Mouse (Mus musculus): ENCODE results near the gene Pik3cd. TPM values are rescaled to one million over a fixed set of nuclear protein-coding genes. Genes with fewer than 3 reads are reported as not detected.
"Not testable (repeated sequence)": the region's sequence is repeated elsewhere in the genome, so short reads cannot be mapped to it uniquely, and the experiment has no call there.

Gene Pik3cd
- 1.8 and 5.5 TPM in 2 replicates for polyA plus RNA-seq (2014; fragmentation: Nextera tagmentation; extraction: Ambion mirVana)

DNA sequence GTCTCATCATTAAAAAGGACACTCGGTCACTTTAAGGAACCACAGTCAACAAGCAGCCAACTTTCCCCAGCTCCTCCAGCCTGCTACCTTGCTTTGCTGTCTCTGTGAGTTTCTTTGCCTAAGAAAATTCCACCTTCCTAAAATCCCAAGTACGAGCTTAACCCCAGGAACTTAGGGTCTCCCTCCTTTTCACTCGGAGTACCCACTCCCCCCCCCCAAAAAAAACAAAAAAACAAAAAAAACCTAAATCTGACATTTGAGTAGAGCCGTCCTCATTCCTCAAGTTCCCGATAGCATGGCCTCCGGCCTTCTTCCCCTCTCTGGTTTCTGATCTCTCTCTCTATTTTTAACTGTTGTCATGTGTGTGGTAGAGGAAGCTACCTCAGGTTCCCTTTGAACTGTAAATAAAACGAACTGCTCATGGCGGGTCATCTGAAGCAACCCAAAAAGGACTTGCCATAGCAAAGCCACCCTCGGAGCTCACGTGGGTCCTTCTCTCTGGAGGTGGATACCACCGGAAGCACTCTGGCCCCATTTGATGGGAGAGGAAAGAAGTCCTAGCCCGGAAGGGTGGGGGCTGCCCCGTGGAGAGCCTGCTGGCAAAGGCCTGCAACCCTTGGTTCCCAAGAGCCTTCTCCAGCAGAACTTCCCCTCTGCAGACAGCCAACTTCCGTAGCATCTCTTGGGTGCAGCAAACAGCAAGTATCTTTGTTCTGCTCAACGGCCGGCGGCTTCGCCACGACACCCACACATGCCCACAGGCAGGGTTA lies at the start of gene Pik3cd:
TSS of gene Pik3cd (minus strand) at position 362 of the 770 bp plus-strand sequence.
- no peak within 1 kb of the TSS for H3K4me3 ChIP-seq (ENCODE audit: low read length)
- H3K9ac ChIP-seq (ENCODE audit: low read depth, low read length), result no peak within 1 kb of the TSS
- H3K27me3 ChIP-seq (ENCODE audit: control insufficient read depth, insufficient read depth, low read length), result no peaks in the 10 kb centered on the region
- H3K36me3 ChIP-seq (ENCODE audit: control insufficient read depth, insufficient read depth, low read length), result no peaks in the 10 kb centered on the region
- ATAC-seq (ENCODE audit: low FRiP score, low TSS enrichment), result no peak
- WGBS, result 43% methylated on average over 19 of the region's 19 CpGs
- peaks cover 5% of the 10 kb centered on the region; the same call in 1 of the 2 replicates for H3K4me1 ChIP-seq (ENCODE audit: control insufficient read depth, insufficient read depth, low read length)
- no peak within 1 kb of the TSS for H3K4me2 ChIP-seq (replicated peaks; ENCODE audit: low read depth, low read length)
- no peak within 1 kb of the TSS for H3K27ac ChIP-seq (ENCODE audit: low read depth, low read length)
- H3K9me3 ChIP-seq (ENCODE audit: control insufficient read depth, low read length), result no peaks in the 10 kb centered on the region

DNA sequence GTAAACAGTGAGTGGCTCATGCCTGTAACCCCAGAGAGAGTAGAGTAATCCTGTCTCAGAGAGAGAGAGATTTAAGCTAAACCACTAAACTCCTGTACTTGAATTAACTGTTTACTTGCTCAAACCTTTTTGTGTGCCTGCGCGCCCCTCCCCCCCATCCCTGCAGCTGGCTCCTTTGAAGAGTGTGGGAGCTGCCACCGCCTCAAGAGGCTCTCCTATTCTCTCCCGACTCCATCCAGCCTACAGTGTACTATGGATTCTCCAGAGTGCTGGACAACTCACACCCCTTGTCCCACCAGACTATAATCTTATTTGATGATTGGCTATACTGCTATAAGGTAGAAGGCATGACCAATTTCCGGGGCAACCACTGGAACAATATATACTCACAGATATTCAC lies 48.3 kb upstream of the Pik3cd start:
- WGBS, result 38% methylated on average over 5 of the region's 5 CpGs
- no peak for ATAC-seq (ENCODE audit: low FRiP score, low TSS enrichment)
- 0 out of 2 replicates have a peak, but pooled peaks cover 5% of the 10 kb centered on the region for H3K4me1 ChIP-seq (ENCODE audit: control insufficient read depth, insufficient read depth, low read length)
- H3K27ac ChIP-seq (ENCODE audit: low read depth, low read length), result no peak overlapping the region
- H3K4me2 ChIP-seq (replicated peaks; ENCODE audit: low read depth, low read length), result no peak overlapping the region
- H3K9me3 ChIP-seq (ENCODE audit: control insufficient read depth, low read length), result no peaks in the 10 kb centered on the region
- H3K27me3 ChIP-seq (ENCODE audit: control insufficient read depth, insufficient read depth, low read length), result no peaks in the 10 kb centered on the region
- H3K9ac ChIP-seq (ENCODE audit: low read depth, low read length), result no peak overlapping the region
- H3K4me3 ChIP-seq (ENCODE audit: low read length), result no peak overlapping the region
- H3K36me3 ChIP-seq (ENCODE audit: control insufficient read depth, insufficient read depth, low read length), result peaks cover 9% of the 10 kb centered on the region; the same call in 1 of the 2 replicates

DNA sequence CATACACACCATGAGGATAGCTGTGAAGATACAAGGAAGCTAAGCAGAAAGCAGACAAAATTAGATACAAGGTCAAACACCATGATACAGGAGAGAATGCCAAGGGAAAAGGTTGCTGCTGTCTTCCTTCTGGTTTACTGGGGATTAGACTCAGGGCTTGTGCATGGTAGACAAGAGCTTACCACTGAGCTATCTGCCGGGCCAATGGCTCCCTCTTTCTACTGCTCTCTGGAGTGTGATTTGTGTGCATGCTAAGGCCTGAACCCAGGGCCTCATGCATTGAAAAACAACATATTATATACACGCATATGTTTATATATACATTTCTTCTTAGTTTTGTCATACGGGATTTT lies 47.3 kb upstream of the Pik3cd start:
- not testable (repeated sequence) for H3K4me2 ChIP-seq (replicated peaks; ENCODE audit: low read depth, low read length); H3K4me1 ChIP-seq (ENCODE audit: control insufficient read depth, insufficient read depth, low read length); H3K4me3 ChIP-seq (ENCODE audit: low read length); H3K9ac ChIP-seq (ENCODE audit: low read depth, low read length); H3K27me3 ChIP-seq (ENCODE audit: control insufficient read depth, insufficient read depth, low read length); ATAC-seq (ENCODE audit: low FRiP score, low TSS enrichment); H3K27ac ChIP-seq (ENCODE audit: low read depth, low read length); H3K9me3 ChIP-seq (ENCODE audit: control insufficient read depth, low read length)
- 90% methylated on average over 3 of the region's 3 CpGs for WGBS
- peaks cover 15% of the 10 kb centered on the region; the same call in 1 of the 2 replicates for H3K36me3 ChIP-seq (ENCODE audit: control insufficient read depth, insufficient read depth, low read length)

DNA sequence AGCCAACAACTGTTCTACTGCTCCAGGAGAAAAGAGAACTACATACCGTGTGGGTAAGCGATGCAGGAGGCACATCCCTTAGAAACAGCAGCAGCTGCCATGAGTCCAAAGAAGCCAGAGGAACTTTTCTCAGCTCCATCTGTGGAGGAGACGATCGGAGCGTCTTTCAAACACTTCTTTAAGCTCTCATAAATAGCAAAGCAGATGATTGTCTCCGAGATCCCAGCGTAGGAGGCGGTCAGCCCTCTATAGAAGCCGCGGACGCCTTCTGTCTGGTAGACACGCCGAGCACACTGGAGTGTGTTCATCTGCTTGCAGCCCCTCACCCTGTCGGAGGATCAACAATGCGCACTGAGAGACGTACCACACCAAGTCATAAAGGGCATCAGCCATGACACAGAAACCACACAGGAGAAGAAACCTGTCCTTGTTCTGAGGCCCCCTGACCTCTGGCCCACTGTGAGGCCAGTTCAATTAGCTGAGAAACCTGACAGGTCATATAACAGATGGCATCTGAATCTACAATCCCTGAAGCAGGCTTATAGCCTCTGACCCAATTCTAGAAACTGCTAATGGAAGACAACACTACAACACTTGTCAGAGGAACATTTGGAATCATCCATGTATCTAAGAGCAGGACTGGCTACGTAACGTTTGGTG lies 46.8 kb upstream of the Pik3cd start:
- peaks cover 13% of the 10 kb centered on the region; the same call in 1 of the 2 replicates for H3K36me3 ChIP-seq (ENCODE audit: control insufficient read depth, insufficient read depth, low read length)
- no peak for ATAC-seq (ENCODE audit: low FRiP score, low TSS enrichment)

DNA sequence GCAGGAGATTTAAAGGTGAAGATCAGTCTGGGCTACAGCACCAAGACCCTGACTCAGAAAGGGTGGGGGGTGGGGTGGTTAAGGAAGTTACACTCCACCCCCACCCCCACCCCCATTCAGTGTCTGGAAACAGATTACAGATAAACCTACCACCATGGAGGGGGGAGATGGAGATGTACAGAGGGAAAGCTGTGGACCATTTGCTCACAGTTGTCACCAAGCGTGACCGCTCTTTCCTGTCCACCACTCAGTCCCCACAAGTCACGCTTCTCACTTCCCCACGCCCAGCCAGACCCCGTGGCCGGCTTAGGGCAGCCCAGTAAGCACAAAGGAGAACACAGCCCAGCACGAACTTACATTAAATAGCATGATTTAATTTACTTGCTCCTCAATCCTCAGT lies 41.7 kb upstream of the Pik3cd start:
- 56% methylated on average over 7 of the region's 7 CpGs for WGBS
- H3K9me3 ChIP-seq (ENCODE audit: control insufficient read depth, low read length), result no peaks in the 10 kb centered on the region
- H3K9ac ChIP-seq (ENCODE audit: low read depth, low read length), result no peak overlapping the region
- H3K36me3 ChIP-seq (ENCODE audit: control insufficient read depth, insufficient read depth, low read length), result peaks cover 19% of the 10 kb centered on the region; the same call in 1 of the 2 replicates
- no peaks in the 10 kb centered on the region for H3K4me1 ChIP-seq (ENCODE audit: control insufficient read depth, insufficient read depth, low read length)
- no peaks in the 10 kb centered on the region for H3K27me3 ChIP-seq (ENCODE audit: control insufficient read depth, insufficient read depth, low read length)
- no peak overlapping the region for H3K4me2 ChIP-seq (replicated peaks; ENCODE audit: low read depth, low read length)
- ATAC-seq (ENCODE audit: low FRiP score, low TSS enrichment), result 0 out of 2 replicates have a peak, but pooled peaks have one; percentile 41
- H3K4me3 ChIP-seq (ENCODE audit: low read length), result no peak overlapping the region
- H3K27ac ChIP-seq (ENCODE audit: low read depth, low read length), result no peak overlapping the region

More for the DNA sequence above, 46.8 kb upstream of the Pik3cd start:
- no peaks in the 10 kb centered on the region for H3K27me3 ChIP-seq (ENCODE audit: control insufficient read depth, insufficient read depth, low read length)
- no peak overlapping the region for H3K4me3 ChIP-seq (ENCODE audit: low read length)
- H3K9ac ChIP-seq (ENCODE audit: low read depth, low read length), result no peak overlapping the region
- WGBS, result 54% methylated on average over 18 of the region's 18 CpGs
- 0 out of 2 replicates have a peak, but pooled peaks cover 5% of the 10 kb centered on the region for H3K4me1 ChIP-seq (ENCODE audit: control insufficient read depth, insufficient read depth, low read length)
- H3K9me3 ChIP-seq (ENCODE audit: control insufficient read depth, low read length), result no peaks in the 10 kb centered on the region
- no peak overlapping the region for H3K4me2 ChIP-seq (replicated peaks; ENCODE audit: low read depth, low read length)
- H3K27ac ChIP-seq (ENCODE audit: low read depth, low read length), result no peak overlapping the region

DNA sequence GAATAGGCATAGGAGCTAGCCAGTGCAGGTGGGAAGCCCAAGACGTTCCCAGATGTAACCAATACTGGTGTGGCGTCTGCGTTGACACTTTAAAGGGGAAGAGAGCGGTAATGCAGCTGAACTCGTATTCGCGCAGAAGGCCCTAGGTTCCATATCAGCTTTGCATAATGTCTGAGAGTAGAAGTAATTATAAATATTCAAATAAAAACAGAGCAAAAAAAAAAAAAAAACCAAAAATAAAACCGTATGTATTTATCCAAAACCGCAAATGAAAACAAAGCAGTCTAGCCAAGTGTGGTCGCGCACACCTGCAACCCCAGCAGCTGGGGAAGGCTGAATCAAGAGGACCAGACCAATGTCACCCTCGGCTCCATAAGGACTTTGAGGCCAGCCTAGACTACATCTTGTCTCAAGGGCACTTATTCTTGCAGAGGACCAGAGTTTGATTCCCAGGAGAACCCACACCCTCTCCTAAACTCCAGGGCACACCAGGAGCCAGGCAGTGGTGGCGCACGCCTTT lies 39.7 kb upstream of the Pik3cd start:
- Histone ChIP-seq H3K36me3 (ENCODE audit: control insufficient read depth, insufficient read depth, low read length) (peaks cover 19% of the 10 kb centered on the region; the same call in 1 of the 2 replicates), H3K27me3 (ENCODE audit: control insufficient read depth, insufficient read depth, low read length) (no peaks in the 10 kb centered on the region), H3K27ac (ENCODE audit: low read depth, low read length) (no peak overlapping the region), H3K9ac (ENCODE audit: low read depth, low read length) (no peak overlapping the region), H3K4me2 (replicated peaks; ENCODE audit: low read depth, low read length) (no peak overlapping the region), H3K4me1 (ENCODE audit: control insufficient read depth, insufficient read depth, low read length) (peaks cover 3% of the 10 kb centered on the region; the same call in 1 of the 2 replicates), H3K4me3 (ENCODE audit: low read length) (no peak overlapping the region), H3K9me3 (ENCODE audit: control insufficient read depth, low read length) (no peaks in the 10 kb centered on the region)
- 93% methylated on average over 14 of the region's 14 CpGs for WGBS
- no peak for ATAC-seq (ENCODE audit: low FRiP score, low TSS enrichment)

DNA sequence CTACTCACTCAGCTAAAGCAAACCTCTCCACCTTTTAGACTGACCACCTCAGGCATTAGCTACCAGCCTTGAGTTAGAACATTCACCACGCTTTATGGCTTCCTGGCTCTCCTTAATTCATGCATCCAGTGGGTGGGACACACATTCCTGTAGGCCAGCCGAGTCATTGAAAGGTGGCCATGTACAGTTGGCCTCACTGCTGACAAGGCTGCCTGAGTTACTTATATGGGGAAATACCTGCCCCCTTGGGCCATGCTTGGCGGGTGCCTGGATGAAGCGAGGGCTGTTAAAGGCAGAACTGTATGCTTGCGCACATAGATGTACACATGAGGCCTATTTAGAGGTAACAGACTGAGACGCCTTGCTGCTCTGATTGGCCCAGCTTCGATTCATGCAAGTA lies 37.9 kb upstream of the Pik3cd start:
- Histone ChIP-seq H3K36me3 (ENCODE audit: control insufficient read depth, insufficient read depth, low read length) (peaks cover 18% of the 10 kb centered on the region; the same call in 1 of the 2 replicates), H3K4me2 (replicated peaks; ENCODE audit: low read depth, low read length) (no peak overlapping the region), H3K9ac (ENCODE audit: low read depth, low read length) (no peak overlapping the region), H3K4me1 (ENCODE audit: control insufficient read depth, insufficient read depth, low read length) (peaks cover 16% of the 10 kb centered on the region), H3K27ac (ENCODE audit: low read depth, low read length) (no peak overlapping the region), H3K9me3 (ENCODE audit: control insufficient read depth, low read length) (no peaks in the 10 kb centered on the region), H3K27me3 (ENCODE audit: control insufficient read depth, insufficient read depth, low read length) (no peaks in the 10 kb centered on the region), H3K4me3 (ENCODE audit: low read length) (no peak overlapping the region)
- 76% methylated on average over 7 of the region's 7 CpGs for WGBS
- no peak for ATAC-seq (ENCODE audit: low FRiP score, low TSS enrichment)

DNA sequence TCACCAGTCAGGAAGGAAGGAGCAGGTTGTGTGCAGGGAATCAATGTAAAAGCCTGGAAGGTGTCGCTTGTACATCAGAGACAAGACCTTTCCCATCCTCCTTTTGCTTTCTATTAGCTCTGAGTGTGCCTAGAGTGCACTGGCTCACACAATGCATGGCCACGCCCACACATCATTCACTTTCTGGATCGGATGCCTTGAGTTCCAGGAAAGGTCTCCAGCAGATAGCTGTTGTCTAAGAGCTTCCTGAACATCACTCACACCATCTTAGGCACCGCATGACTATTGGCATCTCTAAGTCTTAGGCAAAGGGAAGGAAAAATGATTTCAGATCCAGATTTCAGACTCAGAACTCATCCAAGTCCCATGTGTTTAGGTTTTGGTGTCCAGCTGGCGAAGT lies 37.1 kb upstream of the Pik3cd start:
- 81% methylated on average over 5 of the region's 5 CpGs for WGBS
- Histone ChIP-seq H3K27ac (ENCODE audit: low read depth, low read length) (no peak overlapping the region), H3K27me3 (ENCODE audit: control insufficient read depth, insufficient read depth, low read length) (no peaks in the 10 kb centered on the region), H3K9ac (ENCODE audit: low read depth, low read length) (no peak overlapping the region), H3K4me3 (ENCODE audit: low read length) (no peak overlapping the region), H3K36me3 (ENCODE audit: control insufficient read depth, insufficient read depth, low read length) (peaks cover 12% of the 10 kb centered on the region; the same call in 1 of the 2 replicates), H3K4me2 (replicated peaks; ENCODE audit: low read depth, low read length) (no peak overlapping the region), H3K9me3 (ENCODE audit: control insufficient read depth, low read length) (no peaks in the 10 kb centered on the region), H3K4me1 (ENCODE audit: control insufficient read depth, insufficient read depth, low read length) (peaks cover 24% of the 10 kb centered on the region)
- ATAC-seq (ENCODE audit: low FRiP score, low TSS enrichment), result no peak

Measured in kidney, embryonic 14.5 days (tissue).